Mouse (Mus musculus): ENCODE measurements around the gene Plekhg1. TPM values are rescaled to one million over a fixed set of nuclear protein-coding genes. Genes with fewer than 3 reads are reported as not detected.

The Plekhg1 gene
- 10 to 100 TPM; 19.6 to 20.2 TPM for total RNA-seq (2021)
- long read RNA-seq, experiment 1, partial matches to known transcripts, result 0 of 2 reads
- long read RNA-seq, experiment 1, other reads (novel, unspliced or antisense), result 2 of 2 reads
- long read RNA-seq, experiment 2, full-length matches to known transcripts, result 1 of 2 reads
- long read RNA-seq, experiment 2, partial matches to known transcripts, result 0 of 2 reads
- long read RNA-seq, experiment 2, other reads (novel, unspliced or antisense), result 1 of 2 reads

DNA sequence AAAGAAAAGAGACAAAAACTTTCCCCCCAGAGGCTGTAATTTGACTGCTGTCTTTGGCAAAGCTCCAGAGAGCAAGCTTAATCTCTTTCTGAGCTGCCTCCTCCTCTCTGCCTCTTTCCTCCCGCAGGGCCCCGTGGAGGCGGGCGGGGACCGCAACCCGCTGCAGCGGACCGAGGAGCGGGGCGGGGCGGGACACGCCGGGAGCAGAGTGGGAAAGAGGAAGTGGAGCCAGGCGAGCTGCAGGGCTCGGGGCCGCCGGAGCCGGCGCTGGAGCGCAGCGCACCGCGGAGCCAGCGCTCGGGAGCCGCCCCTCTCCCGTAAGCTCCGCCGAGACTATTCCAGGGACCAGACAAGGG is at the start of gene Plekhg1:
TSS of gene Plekhg1 (plus strand) at position 217 of the 356 bp plus-strand sequence.
- peak; percentile 77 to 85 for DNase-seq (ENCODE audit: low spot score in 2 of 2)

DNA sequence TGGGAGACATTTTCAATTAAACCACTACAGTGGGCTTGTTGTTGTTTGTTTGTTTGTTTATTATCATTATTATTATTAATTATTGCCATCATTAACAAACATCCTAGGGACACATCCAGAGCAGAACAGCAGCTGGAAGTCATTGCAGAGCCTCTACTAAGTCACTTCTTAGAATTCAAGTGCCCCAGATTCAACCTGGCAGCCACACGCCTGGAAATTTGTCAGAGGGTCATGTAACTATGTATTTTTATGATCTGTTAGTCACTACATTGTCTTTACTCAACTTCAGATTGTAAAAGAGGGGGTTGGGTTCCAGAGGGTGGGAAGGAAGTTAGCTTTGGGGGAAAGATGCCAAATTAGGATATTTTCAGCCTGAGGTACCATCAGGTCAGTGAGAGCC is 47.4 kb upstream of the Plekhg1 start:
- DNase-seq (ENCODE audit: low spot score in 2 of 2), result peak in 1 of 2 experiments; percentile 41

DNA sequence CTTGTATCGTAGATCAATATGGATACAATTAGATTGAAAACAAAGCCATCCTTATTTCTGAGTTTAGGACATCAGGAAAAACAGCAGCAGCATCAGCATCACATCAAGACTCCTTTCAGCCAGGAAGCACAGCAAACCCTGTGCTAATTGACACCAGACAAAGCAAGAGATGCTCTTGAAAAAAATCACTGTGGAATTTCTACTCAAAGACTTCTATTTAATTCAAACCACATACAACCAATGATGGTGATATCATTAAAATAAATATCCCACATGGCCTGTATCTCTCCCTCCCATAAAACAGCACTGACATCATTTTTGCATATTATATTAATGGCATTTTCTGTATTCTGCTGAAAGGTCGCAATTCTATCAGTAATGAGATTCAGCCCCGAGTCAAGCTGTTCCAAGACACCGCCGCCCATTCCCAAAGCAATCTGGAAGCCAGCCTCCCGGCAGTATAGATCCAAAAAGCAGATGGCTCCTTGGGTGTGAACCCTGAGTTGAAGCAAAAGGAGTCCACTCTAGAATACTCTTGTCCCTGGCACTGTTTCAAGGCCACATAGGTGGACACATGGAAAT is 46.4 kb upstream of the Plekhg1 start:
- DNase-seq (ENCODE audit: low spot score in 2 of 2), result peak in 1 of 2 experiments; percentile 39

DNA sequence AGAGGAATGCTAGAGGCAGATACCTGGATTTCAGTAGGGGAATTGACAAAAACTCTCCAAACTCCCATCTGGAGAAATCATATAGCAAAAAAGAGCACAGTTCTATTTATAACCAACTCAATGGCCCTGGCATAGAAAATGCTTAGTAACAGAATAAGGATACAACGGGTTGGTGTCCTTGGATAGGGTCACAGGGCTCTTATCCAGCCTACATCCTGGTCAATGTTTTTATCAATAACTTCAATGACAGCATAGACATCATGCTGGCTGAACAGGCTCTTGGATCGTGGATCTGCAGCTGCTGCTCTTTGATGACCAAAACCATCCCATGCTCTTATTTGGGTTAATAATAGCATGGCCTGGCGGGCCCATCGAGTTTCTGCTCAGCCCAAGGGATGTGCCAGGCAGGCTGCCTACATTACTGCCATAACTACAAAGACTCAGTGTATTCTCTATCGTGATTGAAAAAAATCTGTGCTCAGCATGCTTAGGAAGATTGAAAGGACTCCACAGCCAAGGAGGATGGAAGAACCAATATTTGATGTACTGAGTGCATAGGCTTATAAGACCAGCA is 44.7 kb upstream of the Plekhg1 start:
- DNase-seq (ENCODE audit: low spot score in 2 of 2), result no peak

DNA sequence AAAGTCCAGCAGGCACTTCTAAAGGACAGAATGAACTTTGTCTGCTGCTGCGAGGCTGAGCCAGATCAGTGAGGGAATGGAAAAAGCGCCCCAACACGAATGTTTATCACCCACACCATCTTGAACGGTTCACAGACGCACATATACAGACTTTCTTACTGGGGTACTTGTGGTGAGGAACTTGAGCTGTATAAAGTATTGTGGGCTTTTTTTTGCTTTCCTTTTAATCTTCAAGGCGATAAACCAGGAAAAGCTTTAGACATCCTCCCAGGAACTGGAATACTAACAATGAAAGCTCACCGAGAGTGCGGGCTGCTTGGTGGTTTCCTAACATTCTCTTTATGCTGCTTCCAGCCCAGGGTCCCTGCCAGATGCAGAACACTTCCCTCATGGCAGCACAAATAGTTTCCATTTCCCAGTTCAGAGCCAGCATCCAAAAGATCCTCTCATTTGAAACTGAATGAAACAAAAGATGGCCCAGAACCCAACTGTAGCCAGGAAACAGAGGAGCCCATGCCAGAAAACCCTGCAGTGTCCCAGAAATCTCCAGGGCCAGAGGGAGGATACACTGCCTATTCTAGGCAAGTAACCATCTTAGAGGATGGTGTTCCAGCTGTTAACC is 43.3 kb upstream of the Plekhg1 start:
- peak; percentile 29 to 69 for DNase-seq (ENCODE audit: low spot score in 2 of 2)

DNA sequence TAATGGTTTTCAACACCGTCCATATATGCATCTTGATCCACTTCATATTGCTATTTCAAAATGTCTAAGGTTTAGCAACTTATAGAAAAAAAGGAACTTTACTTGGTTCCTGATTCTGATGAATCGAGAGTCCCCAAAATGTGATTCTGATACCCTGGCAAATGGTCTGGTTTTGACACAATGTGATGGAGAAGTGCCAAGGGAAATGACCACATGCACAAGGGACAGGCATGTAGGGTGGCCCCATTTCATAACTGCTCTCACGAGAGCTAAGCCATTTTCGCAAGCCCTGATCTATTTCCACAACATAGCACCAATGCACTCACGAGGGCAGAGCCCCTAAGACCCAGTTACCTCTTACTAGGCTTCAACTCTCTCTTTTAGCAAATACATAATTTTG is 42.7 kb upstream of the Plekhg1 start:
- no peak for DNase-seq (ENCODE audit: low spot score in 2 of 2)

DNA sequence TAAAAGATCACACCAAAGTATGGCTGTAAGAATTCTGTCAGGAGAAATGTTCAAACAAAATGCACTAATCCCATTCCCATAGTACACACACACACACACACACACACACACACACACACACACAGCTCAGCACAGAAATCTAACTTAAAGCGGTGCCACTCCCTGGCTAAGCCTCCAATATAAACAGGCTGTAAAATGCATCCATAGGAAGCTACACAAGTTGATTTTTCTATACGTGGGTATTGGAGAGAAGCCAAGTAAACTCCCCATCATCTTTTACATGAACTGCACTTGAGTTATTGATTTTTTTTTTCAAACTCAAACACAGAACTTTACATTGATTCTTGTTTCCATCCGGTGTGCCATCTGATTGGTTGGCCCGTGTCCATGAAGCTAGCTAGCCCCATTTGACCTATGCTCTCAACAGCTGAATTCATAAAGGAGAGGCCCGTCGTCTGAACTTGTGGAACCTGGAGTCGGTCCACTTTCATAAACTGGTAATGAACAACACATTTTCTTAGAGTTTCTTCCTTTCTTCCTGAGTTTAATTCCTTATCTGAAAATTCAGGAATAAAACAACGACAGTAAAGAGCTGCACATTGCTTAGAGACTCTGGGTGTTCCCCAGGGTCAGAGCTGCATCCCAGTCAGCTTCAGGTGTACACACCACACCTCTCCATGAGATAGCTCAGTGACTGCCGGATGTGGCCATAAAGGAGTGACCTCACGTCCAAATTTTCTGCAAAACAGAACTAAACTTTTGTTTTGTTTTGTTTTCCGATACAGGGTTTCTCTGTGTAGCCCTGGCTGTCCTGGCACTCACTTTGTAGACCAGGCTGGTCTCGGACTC is 39.7 kb upstream of the Plekhg1 start:
- DNase-seq (ENCODE audit: low spot score in 2 of 2), result no peak

DNA sequence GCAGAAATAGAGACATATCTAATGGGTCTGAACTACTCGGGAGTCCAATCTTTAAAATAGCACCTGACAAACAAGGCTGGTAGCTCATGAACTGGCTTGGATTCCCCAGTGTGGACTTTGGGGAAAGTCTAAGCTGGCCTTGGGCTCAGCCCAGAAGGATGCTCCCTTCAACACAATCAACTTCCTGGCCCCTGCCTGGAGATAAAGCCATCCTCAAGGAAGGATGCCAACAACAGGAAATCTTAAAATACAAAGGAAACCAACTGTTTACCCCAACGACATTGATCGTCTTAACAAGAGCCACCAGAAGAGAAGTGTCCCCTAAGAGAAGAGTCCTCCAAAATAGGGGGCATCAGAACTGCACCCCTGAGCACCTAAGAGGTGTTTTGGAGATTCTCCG is 38.3 kb upstream of the Plekhg1 start:
- no peak for DNase-seq (ENCODE audit: low spot score in 2 of 2)

DNA sequence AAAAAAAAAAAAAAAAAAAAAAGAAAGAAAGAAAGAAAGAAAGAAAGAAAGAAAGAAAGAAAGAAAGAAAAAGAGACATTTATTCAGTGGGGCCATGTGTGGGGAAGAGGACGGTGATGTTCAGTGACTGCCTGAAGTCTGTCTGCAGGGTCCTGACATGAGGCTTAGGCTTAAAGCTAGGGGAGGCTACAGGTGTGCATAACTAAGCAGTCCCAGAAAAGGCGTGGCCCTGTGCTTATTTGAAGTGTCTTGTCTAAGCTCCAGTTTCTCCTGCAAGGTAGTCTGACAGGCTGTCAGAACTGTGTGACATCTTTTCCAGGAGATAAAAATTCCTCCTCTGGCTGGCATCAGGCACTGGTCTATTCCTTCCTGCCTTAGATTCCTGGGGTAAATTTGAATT is 37.6 kb upstream of the Plekhg1 start:
- DNase-seq (ENCODE audit: low spot score in 2 of 2), result no peak

DNA sequence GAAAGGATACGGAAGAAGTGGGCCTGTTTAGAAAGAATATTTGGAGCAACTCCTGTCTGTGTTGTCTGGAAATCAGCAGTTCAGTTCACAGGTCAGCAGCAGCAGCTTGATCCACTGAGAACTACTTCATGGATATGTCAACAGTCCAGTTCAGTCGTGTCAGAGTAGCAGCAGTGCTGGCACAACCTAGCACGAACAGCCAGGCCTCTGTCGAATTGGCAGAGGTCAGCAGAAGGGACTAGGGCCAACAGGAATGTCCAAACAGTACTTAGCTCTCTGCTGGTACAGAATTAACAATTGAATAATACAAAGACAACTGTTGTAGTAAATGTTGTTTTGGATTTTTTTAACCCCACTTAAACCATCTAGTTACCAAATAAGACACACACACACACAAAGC is 33.9 kb upstream of the Plekhg1 start:
- DNase-seq (ENCODE audit: low spot score in 2 of 2), result no peak

DNA sequence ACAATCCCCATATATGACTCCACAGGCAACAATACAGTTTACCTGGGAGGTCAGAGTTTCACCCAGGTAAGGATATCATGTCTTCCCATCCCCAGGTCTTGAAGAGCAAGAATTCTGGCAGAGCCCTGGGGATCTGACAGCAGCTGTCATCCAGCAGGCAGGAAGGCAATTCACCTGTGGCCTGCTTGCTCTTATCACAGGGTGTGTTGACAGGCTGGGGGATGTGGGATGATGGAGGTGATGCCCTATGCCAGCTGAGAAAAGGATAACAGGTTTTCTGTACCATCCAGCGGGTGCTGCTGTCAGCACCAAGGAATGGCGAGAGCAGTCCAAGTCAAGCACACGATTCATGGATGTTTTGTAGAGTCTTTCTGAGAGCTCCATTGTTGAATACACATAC is 30.1 kb upstream of the Plekhg1 start:
- DNase-seq (ENCODE audit: low spot score in 2 of 2), result no peak

DNA sequence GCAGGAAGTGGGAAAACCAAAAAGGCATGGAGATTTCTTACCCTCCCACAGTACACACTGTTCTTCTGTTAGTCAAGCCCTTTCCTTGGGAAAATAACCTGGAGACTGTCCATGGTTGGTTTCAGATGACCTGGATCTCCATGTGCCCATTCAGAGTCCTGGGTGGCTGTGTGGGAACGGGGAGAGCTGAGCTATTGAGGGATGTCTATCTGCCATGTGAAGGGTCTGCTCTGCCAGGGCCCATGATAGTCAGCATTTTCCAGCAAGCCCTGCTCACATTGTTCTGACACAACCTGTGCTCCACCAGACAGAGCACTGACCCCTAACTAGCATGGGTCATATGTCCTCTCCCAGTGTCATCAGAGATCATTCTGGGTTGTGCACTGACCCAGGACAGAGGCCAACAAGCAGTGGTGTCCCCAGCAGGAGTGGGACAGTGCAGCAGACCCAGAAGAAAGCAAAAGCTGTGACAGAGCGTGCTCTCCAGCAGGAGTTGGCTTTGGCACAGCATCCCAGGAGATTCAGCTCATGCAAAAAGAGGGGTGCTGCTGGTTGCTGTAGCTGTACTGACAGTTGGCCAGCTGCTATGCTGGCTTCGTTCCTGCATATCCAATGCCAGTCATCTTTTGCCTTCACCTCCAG is 24.7 kb upstream of the Plekhg1 start:
- DNase-seq (ENCODE audit: low spot score in 2 of 2), result no peak

DNA sequence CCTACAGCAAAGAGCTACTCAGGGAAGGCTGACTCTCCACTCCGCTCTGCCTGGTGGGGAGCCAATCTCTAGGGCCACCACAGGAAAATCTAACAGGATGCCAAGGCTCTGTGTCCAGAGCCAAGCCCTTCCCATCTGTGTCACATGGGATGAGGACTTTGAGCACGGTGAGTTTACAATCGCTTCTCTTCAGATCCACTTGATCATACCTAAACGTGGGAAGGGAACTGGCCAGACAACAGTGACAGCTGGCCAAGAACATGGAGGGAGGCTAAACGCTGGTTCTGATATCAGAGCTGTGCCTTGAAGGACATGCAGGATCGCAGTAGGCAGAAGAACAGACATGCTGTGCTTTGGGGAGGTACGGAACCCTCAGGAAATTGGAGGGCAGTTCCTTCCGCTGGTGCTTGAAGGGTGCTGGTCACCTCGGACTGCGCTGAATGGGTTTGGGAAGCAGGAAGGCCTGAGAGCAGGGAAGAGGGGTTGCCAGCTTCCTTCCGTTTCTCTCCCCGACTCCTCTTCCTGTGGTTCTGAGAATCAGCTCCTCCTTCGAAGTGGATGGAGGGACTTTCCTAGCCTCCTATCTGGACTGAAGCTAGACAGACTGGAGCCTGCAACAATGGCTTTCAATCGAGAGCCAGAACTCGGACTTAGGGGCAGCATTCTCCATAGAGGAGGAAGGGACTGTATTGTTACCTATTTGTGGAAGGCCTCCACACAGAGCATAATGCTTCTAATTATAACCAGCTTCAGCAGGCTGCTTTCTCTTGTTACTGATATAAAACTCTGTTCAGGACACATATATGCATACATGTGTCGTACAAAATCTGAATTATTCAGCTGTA is 21.9 kb upstream of the Plekhg1 start:
- DNase-seq (ENCODE audit: low spot score in 2 of 2), result no peak

DNA sequence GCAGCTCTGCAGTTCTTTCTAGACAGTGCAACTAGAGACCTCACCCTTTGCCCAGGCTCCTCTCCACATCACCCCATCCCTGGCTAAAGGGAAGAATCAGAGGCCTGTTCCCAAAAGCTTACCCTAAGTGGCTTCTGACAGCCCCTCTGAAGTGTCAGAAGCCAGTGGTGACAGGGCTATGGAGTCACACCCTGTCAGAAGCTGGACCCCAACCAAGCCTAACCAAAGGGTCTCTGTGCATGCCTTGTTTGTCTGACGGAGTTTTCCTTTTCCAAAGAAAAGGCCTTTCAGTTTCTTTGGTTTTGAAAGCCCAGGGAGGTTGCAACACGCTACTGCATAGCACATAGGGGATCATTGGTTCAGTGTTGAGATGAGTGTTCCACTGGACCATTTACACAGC is 19.9 kb upstream of the Plekhg1 start:
- DNase-seq (ENCODE audit: low spot score in 2 of 2), result no peak

DNA sequence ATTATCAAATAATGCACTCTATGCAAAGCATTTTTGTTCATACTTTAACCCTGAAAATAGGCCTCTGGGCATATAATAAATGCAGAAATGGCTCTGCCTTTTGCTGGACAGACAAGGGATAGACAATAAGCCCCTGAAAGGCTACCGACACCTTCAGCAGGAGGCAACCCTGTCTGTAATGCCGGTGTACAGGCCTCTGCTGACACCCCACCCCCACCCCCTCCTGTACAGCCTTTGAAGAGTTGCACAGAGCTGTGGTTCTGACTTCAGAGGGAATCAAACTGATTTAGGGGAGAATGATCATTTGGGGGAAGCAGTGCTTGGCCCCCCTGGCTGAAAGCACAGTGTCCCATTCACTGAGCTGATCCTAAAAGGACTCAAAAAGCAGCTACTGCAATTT is 17.8 kb upstream of the Plekhg1 start:
- no peak for DNase-seq (ENCODE audit: low spot score in 2 of 2)

DNA sequence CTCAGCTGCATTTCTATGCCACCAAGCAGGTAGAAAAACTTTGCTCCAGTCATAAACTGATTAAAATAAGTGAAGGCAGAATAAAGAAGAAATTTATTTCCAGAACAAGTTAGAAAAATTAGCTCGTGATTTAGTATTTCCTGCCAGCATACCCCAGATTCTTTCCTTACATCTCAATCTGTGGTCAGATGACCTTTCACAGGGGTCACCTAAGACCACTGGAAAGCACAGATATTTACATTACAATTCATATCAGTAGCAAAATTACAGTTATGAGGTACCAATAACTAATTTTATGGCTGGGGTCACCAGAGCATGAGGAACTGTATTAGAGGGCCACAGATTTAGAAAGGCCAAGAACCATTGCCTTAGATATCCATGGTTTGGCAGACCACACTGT is 15.5 kb upstream of the Plekhg1 start:
- DNase-seq (ENCODE audit: low spot score in 2 of 2), result no peak

DNA sequence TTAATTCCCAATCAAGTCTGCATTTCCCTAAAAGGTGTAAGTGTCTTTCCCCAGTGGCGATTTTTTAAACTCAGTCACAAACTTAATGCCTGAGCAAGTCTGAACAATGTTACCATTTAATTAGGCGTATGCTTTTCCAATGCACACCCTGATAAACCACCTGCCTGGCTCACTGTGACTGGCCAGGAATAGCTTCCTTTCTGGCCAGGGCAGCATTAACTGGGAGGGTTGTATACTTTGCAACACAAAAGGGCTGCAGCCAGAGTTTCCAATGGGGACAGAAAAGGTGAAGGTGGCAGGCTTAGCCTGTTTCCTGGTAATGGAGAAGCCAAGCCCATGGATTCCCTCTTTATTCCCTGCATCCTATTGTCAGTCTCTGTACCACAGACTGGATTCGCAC is 10.5 kb upstream of the Plekhg1 start:
- no peak for DNase-seq (ENCODE audit: low spot score in 2 of 2)

DNA sequence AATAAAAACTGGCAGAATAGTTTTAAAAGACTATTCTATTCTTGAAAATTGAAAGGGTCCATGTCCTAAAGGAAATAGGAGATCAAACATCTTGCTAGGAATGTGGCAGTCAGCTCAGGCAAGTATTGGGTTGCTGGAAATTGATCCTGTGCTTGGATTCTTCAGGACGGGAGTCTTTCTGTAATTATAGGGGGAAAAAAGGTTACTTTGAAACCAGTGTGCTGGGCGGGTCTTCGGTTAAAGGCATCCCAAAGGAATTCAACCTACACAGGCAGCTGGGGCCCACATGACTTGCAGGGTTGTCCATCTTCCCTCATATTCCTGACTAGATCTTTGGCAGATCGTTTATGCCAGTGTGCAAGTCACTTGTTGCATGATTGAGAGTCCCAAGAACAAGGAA is 9.8 kb upstream of the Plekhg1 start:
- no peak for DNase-seq (ENCODE audit: low spot score in 2 of 2)

DNA sequence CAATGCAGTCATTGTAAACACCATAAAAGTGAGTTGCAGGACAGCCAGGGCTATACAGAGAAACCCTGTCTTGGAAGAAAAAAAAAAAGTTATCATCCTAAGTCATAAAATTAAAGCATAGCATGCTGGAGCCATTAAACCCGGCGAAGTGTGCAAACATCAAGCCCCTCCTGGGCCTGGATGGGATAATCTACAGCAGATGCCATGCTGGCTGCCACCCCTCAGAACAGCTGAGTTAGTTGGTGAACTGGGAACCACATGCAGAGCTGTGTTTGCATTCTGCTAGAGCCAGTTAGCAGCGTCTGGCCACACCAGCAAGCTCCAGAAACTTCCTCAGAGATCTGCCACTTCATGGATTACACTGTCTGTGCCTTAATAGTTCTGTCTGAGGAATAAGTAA is 3.1 kb upstream of the Plekhg1 start:
- DNase-seq (ENCODE audit: low spot score in 2 of 2), result no peak

Data from gastrocnemius, postnatal 4 days (tissue).